Mouse (Mus musculus) ES-E14 (cell line): ENCODE measurements around the gene Thap8.

Experiments
- CHD2 ChIP-seq: IDR thresholded peaks from 2 replicates; pipeline ENCODE4 v1.6.1; 2014; ENCODE audit warnings: mild to moderate bottlenecking, low read depth, low read length, inconsistent platforms
- ZC3H11A ChIP-seq: IDR thresholded peaks from 2 replicates; pipeline ENCODE4 v1.6.1; 2012; ENCODE audit warnings: low read depth, mild to moderate bottlenecking, inconsistent platforms, low read length, borderline replicate concordance

GRCm38 (mm10) chr7:30265041-30265440, 14.9 kb upstream of the Thap8 start:
- TF ChIP-seq ZC3H11A (no peak), CHD2 (no peak)
